Mouse (Mus musculus) limb, embryonic 15.5 days (tissue): ENCODE data around the gene Thrb. TPM values are rescaled to one million over a fixed set of nuclear protein-coding genes. Genes with fewer than 3 reads are reported as not detected.

Experiments used
- ATAC-seq: fragments of 200-750 bp; cut with Nextera tagmentation; 2 replicates; pipeline ENCODE4 v1.8.0; 2017; ENCODE audit warnings: low read depth, moderate TSS enrichment; ENCODE audit not compliant: insufficient number of reproducible peaks, low FRiP score, low TSS enrichment
- H3K27ac ChIP-seq: fragments of 300-500 bp; sonication (generic); 2 replicates; pipeline ENCODE4 v1.5.1; 2015; ENCODE audit warnings: moderate library complexity, mild to moderate bottlenecking, inconsistent platforms
- H3K27me3 ChIP-seq: fragments of 300-500 bp; sonication (generic); 2 replicates; pipeline ENCODE4 v1.6.1; 2015; ENCODE audit warnings: inconsistent platforms
- H3K36me3 ChIP-seq: fragments of 300-500 bp; sonication (generic); 2 replicates; pipeline ENCODE4 v1.6.1; 2015; ENCODE audit warnings: inconsistent platforms
- H3K4me1 ChIP-seq: fragments of 300-500 bp; sonication (generic); 2 replicates; pipeline ENCODE4 v1.6.1; 2015; ENCODE audit warnings: inconsistent platforms
- H3K4me2 ChIP-seq: fragments of 300-500 bp; sonication (generic); 2 replicates; pipeline ENCODE4 v1.6.1; 2015; ENCODE audit warnings: mild to moderate bottlenecking, inconsistent platforms
- H3K4me3 ChIP-seq: fragments of 300-500 bp; sonication (generic); 2 replicates; pipeline ENCODE4 v1.5.1; 2015; ENCODE audit warnings: mild to moderate bottlenecking, inconsistent platforms
- H3K9ac ChIP-seq: fragments of 300-500 bp; sonication (generic); 2 replicates; pipeline ENCODE4 v1.6.1; 2015; ENCODE audit warnings: inconsistent platforms
- H3K9me3 ChIP-seq: fragments of 300-500 bp; sonication (generic); 2 replicates; pipeline ENCODE4 v1.6.1; 2016; ENCODE audit warnings: inconsistent platforms
- WGBS: fragments of 180-500 bp; shearing (Covaris S2); methylation state at CpG from one replicate; pipeline ENCODE4 v1.1.7; 2015; 5-methylcytosine and 5-hydroxymethylcytosine counted together
- polyA plus RNA-seq: library from polyadenylated mRNA; unstranded; fragments of >200 nt; fragmentation: Nextera tagmentation; extraction: Ambion mirVana; gene quantifications from 2 replicates; pipeline ENCODE4 v1.2.1, GENCODE M21; 2015

Gene Thrb
- polyA plus RNA-seq, 1 experiment from 2014 or later, result 5.1 TPM

- H3K9ac ChIP-seq, result no peak overlapping the region
- H3K4me3 ChIP-seq, result no peak overlapping the region
- H3K36me3 ChIP-seq, result no peaks in the 10 kb centered on the region
- no peak for ATAC-seq
- no peak overlapping the region for H3K4me2 ChIP-seq
- no peaks in the 10 kb centered on the region for H3K9me3 ChIP-seq
- no peaks in the 10 kb centered on the region for H3K4me1 ChIP-seq
- no peak overlapping the region for H3K27ac ChIP-seq
- no peaks in the 10 kb centered on the region for H3K27me3 ChIP-seq
These were observed 318.2 kb downstream of the Thrb start for GRCm38 (mm10) chr14:17978259-17978658.

- H3K36me3 ChIP-seq, result no peaks in the 10 kb centered on the region
- H3K4me1 ChIP-seq, result no peaks in the 10 kb centered on the region
- H3K9ac ChIP-seq, result no peak overlapping the region
- WGBS, result 75% methylated on average over 3 of the region's 3 CpGs
- no peaks in the 10 kb centered on the region for H3K27me3 ChIP-seq
- no peak overlapping the region for H3K27ac ChIP-seq
- ATAC-seq, result no peak
- no peak overlapping the region for H3K4me3 ChIP-seq
- no peaks in the 10 kb centered on the region for H3K9me3 ChIP-seq
- H3K4me2 ChIP-seq, result no peak overlapping the region
These were observed 321.2 kb downstream of the Thrb start for GRCm38 (mm10) chr14:17981258-17981657.

GRCm38 (mm10) chr14:17982017-17982416 lies 322.0 kb downstream of the Thrb start:
- Histone ChIP-seq H3K36me3 (no peaks in the 10 kb centered on the region), H3K4me1 (no peaks in the 10 kb centered on the region), H3K9me3 (no peaks in the 10 kb centered on the region), H3K27ac (no peak overlapping the region), H3K27me3 (no peaks in the 10 kb centered on the region), H3K4me3 (no peak overlapping the region), H3K4me2 (no peak overlapping the region), H3K9ac (no peak overlapping the region)
- 84% methylated on average over 5 of the region's 5 CpGs for WGBS
- no peak for ATAC-seq

- Histone ChIP-seq H3K4me1 (no peaks in the 10 kb centered on the region), H3K4me3 (no peak overlapping the region), H3K27me3 (no peaks in the 10 kb centered on the region), H3K4me2 (no peak overlapping the region), H3K36me3 (no peaks in the 10 kb centered on the region), H3K9me3 (no peaks in the 10 kb centered on the region), H3K9ac (no peak overlapping the region), H3K27ac (no peak overlapping the region)
- no peak for ATAC-seq
- 68% methylated on average over 3 of the region's 3 CpGs for WGBS
These were observed 323.3 kb downstream of the Thrb start for GRCm38 (mm10) chr14:17983390-17983789.

GRCm38 (mm10) chr14:17983839-17984238 lies 323.8 kb downstream of the Thrb start:
- no peaks in the 10 kb centered on the region for H3K9me3 ChIP-seq
- H3K27me3 ChIP-seq, result no peaks in the 10 kb centered on the region
- H3K4me2 ChIP-seq, result no peak overlapping the region
- no peak overlapping the region for H3K4me3 ChIP-seq
- no peaks in the 10 kb centered on the region for H3K4me1 ChIP-seq
- no peaks in the 10 kb centered on the region for H3K36me3 ChIP-seq
- ATAC-seq, result no peak
- WGBS, result 38% methylated on average over 6 of the region's 6 CpGs
- no peak overlapping the region for H3K27ac ChIP-seq
- H3K9ac ChIP-seq, result no peak overlapping the region

GRCm38 (mm10) chr14:17988580-17988979 lies 328.5 kb downstream of the Thrb start:
- Histone ChIP-seq H3K36me3 (no peaks in the 10 kb centered on the region), H3K4me3 (no peak overlapping the region), H3K4me2 (no peak overlapping the region), H3K27ac (no peak overlapping the region), H3K9me3 (no peaks in the 10 kb centered on the region), H3K9ac (no peak overlapping the region), H3K27me3 (no peaks in the 10 kb centered on the region), H3K4me1 (no peaks in the 10 kb centered on the region)
- ATAC-seq, result no peak
- WGBS, result 71% methylated on average over 2 of the region's 2 CpGs

- Histone ChIP-seq H3K4me2 (no peak overlapping the region), H3K4me1 (no peaks in the 10 kb centered on the region), H3K9me3 (no peaks in the 10 kb centered on the region), H3K36me3 (no peaks in the 10 kb centered on the region), H3K27ac (no peak overlapping the region), H3K27me3 (no peaks in the 10 kb centered on the region), H3K9ac (no peak overlapping the region), H3K4me3 (no peak overlapping the region)
- ATAC-seq, result no peak
- WGBS, result 57% methylated on average over 4 of the region's 4 CpGs
These were observed 329.1 kb downstream of the Thrb start for GRCm38 (mm10) chr14:17989182-17989581.

- Histone ChIP-seq H3K4me1 (no peaks in the 10 kb centered on the region), H3K27ac (no peak overlapping the region), H3K9ac (no peak overlapping the region), H3K9me3 (no peaks in the 10 kb centered on the region), H3K36me3 (no peaks in the 10 kb centered on the region), H3K4me3 (no peak overlapping the region), H3K4me2 (no peak overlapping the region), H3K27me3 (no peaks in the 10 kb centered on the region)
- ATAC-seq, result no peak
- WGBS, result 75% methylated on average over 2 of the region's 2 CpGs
These were observed 330.1 kb downstream of the Thrb start for GRCm38 (mm10) chr14:17990186-17990585.

GRCm38 (mm10) chr14:18001886-18002285 lies 341.8 kb downstream of the Thrb start:
- Histone ChIP-seq H3K4me1 (no peaks in the 10 kb centered on the region), H3K27ac (no peak overlapping the region), H3K9me3 (no peaks in the 10 kb centered on the region), H3K36me3 (no peaks in the 10 kb centered on the region), H3K27me3 (no peaks in the 10 kb centered on the region), H3K9ac (no peak overlapping the region), H3K4me2 (no peak overlapping the region), H3K4me3 (no peak overlapping the region)
- WGBS, result 65% methylated on average over 2 of the region's 2 CpGs
- ATAC-seq, result no peak

- Histone ChIP-seq H3K27me3 (no peaks in the 10 kb centered on the region), H3K36me3 (no peaks in the 10 kb centered on the region), H3K4me2 (no peak overlapping the region), H3K27ac (no peak overlapping the region), H3K4me1 (no peaks in the 10 kb centered on the region), H3K9ac (no peak overlapping the region), H3K9me3 (no peaks in the 10 kb centered on the region), H3K4me3 (no peak overlapping the region)
- 80% methylated on average over 1 of the region's 1 CpGs for WGBS
- ATAC-seq, result no peak
These were observed 343.6 kb downstream of the Thrb start for GRCm38 (mm10) chr14:18003686-18004085.

GRCm38 (mm10) chr14:18008524-18008923 lies 348.5 kb downstream of the Thrb start:
- no peaks in the 10 kb centered on the region for H3K4me1 ChIP-seq
- no peak for ATAC-seq
- H3K4me3 ChIP-seq, result no peak overlapping the region
- H3K4me2 ChIP-seq, result no peak overlapping the region
- H3K9ac ChIP-seq, result no peak overlapping the region
- 83% methylated on average over 3 of the region's 3 CpGs for WGBS
- H3K27ac ChIP-seq, result no peak overlapping the region
- no peaks in the 10 kb centered on the region for H3K9me3 ChIP-seq
- no peaks in the 10 kb centered on the region for H3K27me3 ChIP-seq
- no peaks in the 10 kb centered on the region for H3K36me3 ChIP-seq

- WGBS, result 84% methylated on average over 5 of the region's 5 CpGs
- no peaks in the 10 kb centered on the region for H3K4me1 ChIP-seq
- H3K4me3 ChIP-seq, result no peak overlapping the region
These were observed 356.5 kb downstream of the Thrb start for GRCm38 (mm10) chr14:18016604-18017003.

GRCm38 (mm10) chr14:18020128-18020527 lies 360.1 kb downstream of the Thrb start:
- H3K4me2 ChIP-seq, result no peak overlapping the region
- no peaks in the 10 kb centered on the region for H3K4me1 ChIP-seq
- H3K4me3 ChIP-seq, result no peak overlapping the region
- WGBS, result 80% methylated on average over 4 of the region's 4 CpGs
- H3K27me3 ChIP-seq, result no peaks in the 10 kb centered on the region
- H3K27ac ChIP-seq, result no peak overlapping the region
- H3K36me3 ChIP-seq, result no peaks in the 10 kb centered on the region
- no peak overlapping the region for H3K9ac ChIP-seq
- no peak for ATAC-seq
- no peaks in the 10 kb centered on the region for H3K9me3 ChIP-seq

More at GRCm38 (mm10) chr14:18016604-18017003, 356.5 kb downstream of the Thrb start:
- Histone ChIP-seq H3K4me2 (no peak overlapping the region), H3K27ac (no peak overlapping the region), H3K27me3 (no peaks in the 10 kb centered on the region), H3K9me3 (no peaks in the 10 kb centered on the region), H3K36me3 (no peaks in the 10 kb centered on the region), H3K9ac (no peak overlapping the region)
- no peak for ATAC-seq
